Mouse (Mus musculus) liver, embryonic 12.5 days (tissue): ENCODE data around the gene Adcy9. TPM values are rescaled to one million over a fixed set of nuclear protein-coding genes. Genes with fewer than 3 reads are reported as not detected.

Experiments used
- ATAC-seq: fragments of 200-750 bp; cut with Nextera tagmentation; 2 replicates; pipeline ENCODE4 v1.8.0; 2017; ENCODE audit warnings: moderate number of reproducible peaks, mild to moderate bottlenecking, moderate library complexity
- H3K27ac ChIP-seq: fragments of 300-500 bp; sonication (generic); 2 replicates; pipeline ENCODE4 v1.5.1; 2016; ENCODE audit warnings: mild to moderate bottlenecking
- H3K27me3 ChIP-seq: fragments of 300-500 bp; sonication (generic); replicated peaks from 2 replicates; pipeline ENCODE4 v1.6.1; 2016; ENCODE audit warnings: mild to moderate bottlenecking, moderate library complexity
- H3K36me3 ChIP-seq: fragments of 300-500 bp; sonication (generic); 2 replicates; pipeline ENCODE4 v1.6.1; 2016; ENCODE audit warnings: mild to moderate bottlenecking, moderate library complexity
- H3K4me1 ChIP-seq: fragments of 300-500 bp; sonication (generic); 2 replicates; pipeline ENCODE4 v1.6.1; 2016
- H3K4me2 ChIP-seq: fragments of 300-500 bp; sonication (generic); 2 replicates; pipeline ENCODE4 v1.6.1; 2016; ENCODE audit warnings: mild to moderate bottlenecking, moderate library complexity
- H3K4me3 ChIP-seq: fragments of 300-500 bp; sonication (generic); 2 replicates; pipeline ENCODE4 v1.5.1; 2016; ENCODE audit warnings: mild to moderate bottlenecking, moderate library complexity
- H3K9ac ChIP-seq: fragments of 300-500 bp; sonication (generic); 2 replicates; pipeline ENCODE4 v1.6.1; 2016; ENCODE audit warnings: mild to moderate bottlenecking, moderate library complexity
- H3K9me3 ChIP-seq: fragments of 300-500 bp; sonication (generic); replicated peaks from 2 replicates; pipeline ENCODE4 v1.6.1; 2016; ENCODE audit warnings: mild to moderate bottlenecking, moderate library complexity
- WGBS: fragments of 180-500 bp; shearing (Covaris S2); methylation state at CpG from one replicate; pipeline ENCODE4 v1.1.7; 2016; ENCODE audit not compliant: insufficient replicate concordance; 5-methylcytosine and 5-hydroxymethylcytosine counted together
- polyA plus RNA-seq: library from polyadenylated mRNA; unstranded; fragments of >200 nt; fragmentation: Nextera tagmentation; extraction: Ambion mirVana; gene quantifications from 2 replicates; pipeline ENCODE4 v1.2.1, GENCODE M21; 2016

Adcy9 gene
- polyA plus RNA-seq, 1 experiment from 2014 or later = 1.6 TPM

GRCm38 (mm10) chr16:4439302-4440066 is 19.2 kb upstream of the Adcy9 start:
- no peaks in the 10 kb centered on the region for H3K36me3 ChIP-seq
- H3K9me3 ChIP-seq = no peaks in the 10 kb centered on the region
- H3K27ac ChIP-seq = no peak overlapping the region
- ATAC-seq = no peak
- H3K27me3 ChIP-seq = no peaks in the 10 kb centered on the region
- 63% methylated on average over 10 of the region's 10 CpGs for WGBS
- H3K4me2 ChIP-seq = no peak overlapping the region
- no peaks in the 10 kb centered on the region for H3K4me1 ChIP-seq
- H3K4me3 ChIP-seq = no peak overlapping the region
- H3K9ac ChIP-seq = no peak overlapping the region

DNA sequence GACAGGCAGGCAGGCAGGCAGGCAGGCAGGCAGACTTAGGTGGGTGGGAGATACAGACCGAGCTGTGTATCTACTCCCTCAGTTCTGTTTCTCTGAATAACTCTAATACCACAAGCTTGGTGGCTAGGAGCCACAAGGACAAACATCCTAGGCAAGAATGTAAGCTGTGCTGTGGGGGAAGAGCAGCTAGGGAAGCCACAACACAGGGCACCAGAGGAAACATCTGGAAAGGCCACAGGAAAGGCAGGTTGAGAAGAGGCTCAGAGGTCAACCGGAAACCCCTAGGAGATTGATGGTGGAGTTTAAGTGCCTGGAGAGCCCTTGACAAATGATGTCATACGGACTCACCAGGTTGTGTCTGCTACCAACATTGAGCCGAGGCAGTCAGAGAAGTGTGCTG is 16.4 kb upstream of the Adcy9 start:
- Histone ChIP-seq H3K9ac (no peak overlapping the region), H3K36me3 (no peaks in the 10 kb centered on the region), H3K4me2 (no peak overlapping the region), H3K4me1 (no peaks in the 10 kb centered on the region), H3K27ac (no peak overlapping the region), H3K27me3 (no peaks in the 10 kb centered on the region), H3K4me3 (no peak overlapping the region), H3K9me3 (no peaks in the 10 kb centered on the region)
- WGBS = 12% methylated on average over 4 of the region's 4 CpGs
- ATAC-seq = no peak

- Histone ChIP-seq H3K36me3 (no peaks in the 10 kb centered on the region), H3K9ac (no peak overlapping the region), H3K4me2 (no peak overlapping the region), H3K4me1 (no peaks in the 10 kb centered on the region), H3K27ac (no peak overlapping the region), H3K27me3 (0 out of 2 replicates have a peak, but pooled peaks cover 2% of the 10 kb centered on the region), H3K4me3 (no peak overlapping the region), H3K9me3 (no peaks in the 10 kb centered on the region)
- no peak for ATAC-seq
- WGBS = 70% methylated on average over 2 of the region's 2 CpGs
Measured at GRCm38 (mm10) chr16:4435371-4435770, 15.1 kb upstream of the Adcy9 start.

DNA sequence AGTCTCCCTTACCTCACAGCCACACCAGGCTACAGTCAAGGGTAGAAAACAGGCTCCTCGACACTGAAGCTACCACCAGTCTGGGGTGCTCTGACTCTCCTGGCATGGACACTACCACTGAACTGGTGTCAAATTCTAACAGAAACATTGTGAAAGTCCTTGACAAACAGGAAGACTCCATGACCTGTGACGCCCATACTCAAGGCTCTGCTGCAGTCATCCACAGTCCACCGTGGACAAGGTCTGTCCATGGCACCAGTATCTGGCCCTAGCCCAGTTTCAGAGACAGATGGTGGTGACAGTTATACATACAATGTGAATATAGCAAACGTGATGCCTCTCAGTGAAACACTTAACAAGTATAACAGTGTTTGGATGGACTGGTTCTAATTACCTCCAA is 11.5 kb upstream of the Adcy9 start:
- no peak for ATAC-seq
- no peak overlapping the region for H3K9ac ChIP-seq
- WGBS = 56% methylated on average over 4 of the region's 4 CpGs

GRCm38 (mm10) chr16:4431013-4431412 is 10.7 kb upstream of the Adcy9 start:
- 66% methylated on average over 3 of the region's 3 CpGs for WGBS
- no peaks in the 10 kb centered on the region for H3K36me3 ChIP-seq
- H3K4me1 ChIP-seq = no peaks in the 10 kb centered on the region
- H3K4me2 ChIP-seq = no peak overlapping the region
- H3K4me3 ChIP-seq = no peak overlapping the region
- no peak for ATAC-seq
- H3K9ac ChIP-seq = no peak overlapping the region
- peaks cover 14% of the 10 kb centered on the region; the same call in 1 of the 2 replicates for H3K27me3 ChIP-seq
- no peak overlapping the region for H3K27ac ChIP-seq
- H3K9me3 ChIP-seq = no peaks in the 10 kb centered on the region

More for the DNA sequence above, 11.5 kb upstream of the Adcy9 start:
- H3K4me3 ChIP-seq = no peak overlapping the region
- no peaks in the 10 kb centered on the region for H3K9me3 ChIP-seq
- peaks cover 8% of the 10 kb centered on the region; the same call in 1 of the 2 replicates for H3K27me3 ChIP-seq
- no peaks in the 10 kb centered on the region for H3K36me3 ChIP-seq
- H3K4me2 ChIP-seq = no peak overlapping the region
- H3K27ac ChIP-seq = no peak overlapping the region
- no peaks in the 10 kb centered on the region for H3K4me1 ChIP-seq

- Histone ChIP-seq H3K4me1 (no peaks in the 10 kb centered on the region), H3K9ac (no peak overlapping the region), H3K4me2 (no peak overlapping the region), H3K9me3 (no peaks in the 10 kb centered on the region), H3K27me3 (peaks cover 14% of the 10 kb centered on the region; the same call in 1 of the 2 replicates), H3K27ac (no peak overlapping the region), H3K4me3 (no peak overlapping the region), H3K36me3 (no peaks in the 10 kb centered on the region)
- no peak for ATAC-seq
- 68% methylated on average over 5 of the region's 5 CpGs for WGBS
Measured at GRCm38 (mm10) chr16:4430232-4430631, 9.9 kb upstream of the Adcy9 start.

GRCm38 (mm10) chr16:4425658-4426234 is 5.4 kb upstream of the Adcy9 start:
- peaks cover 4% of the 10 kb centered on the region for H3K4me1 ChIP-seq
- H3K27ac ChIP-seq = no peak overlapping the region
- H3K9me3 ChIP-seq = no peaks in the 10 kb centered on the region
- ATAC-seq = no peak
- H3K4me3 ChIP-seq = no peak overlapping the region
- no peaks in the 10 kb centered on the region for H3K36me3 ChIP-seq
- H3K9ac ChIP-seq = no peak overlapping the region
- no peak overlapping the region for H3K4me2 ChIP-seq
- WGBS = 24% methylated on average over 4 of the region's 4 CpGs
- H3K27me3 ChIP-seq = peaks cover 14% of the 10 kb centered on the region; the same call in 1 of the 2 replicates

DNA sequence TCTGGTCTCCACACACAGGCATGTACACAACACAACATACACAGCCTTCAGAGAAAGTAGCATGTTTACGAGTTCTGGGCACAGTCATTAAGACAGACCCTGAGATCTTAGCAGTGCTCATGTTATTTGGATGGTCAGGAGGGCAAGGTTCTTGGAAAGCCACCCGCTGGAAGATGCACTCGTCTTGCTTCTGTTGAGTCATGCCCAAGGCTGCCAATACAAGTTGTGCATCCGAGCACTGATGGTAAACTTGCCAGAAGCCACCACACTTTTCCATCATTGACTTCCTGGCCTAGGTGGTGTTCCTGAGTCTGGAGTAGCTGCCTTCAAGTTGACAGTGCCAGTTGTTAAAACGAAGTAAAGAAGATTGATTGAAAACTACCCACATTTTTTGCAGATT is 3.3 kb upstream of the Adcy9 start:
- Histone ChIP-seq H3K27ac (no peak overlapping the region), H3K36me3 (no peaks in the 10 kb centered on the region), H3K4me1 (peaks cover 23% of the 10 kb centered on the region), H3K9ac (no peak overlapping the region), H3K9me3 (no peaks in the 10 kb centered on the region), H3K4me3 (no peak overlapping the region), H3K4me2 (no peak overlapping the region), H3K27me3 (peaks cover 22% of the 10 kb centered on the region)
- ATAC-seq = no peak
- WGBS = 56% methylated on average over 5 of the region's 5 CpGs

GRCm38 (mm10) chr16:4422991-4423390 is 2.7 kb upstream of the Adcy9 start:
- Histone ChIP-seq H3K4me3 (no peak overlapping the region), H3K9ac (no peak overlapping the region), H3K4me2 (no peak overlapping the region), H3K9me3 (no peaks in the 10 kb centered on the region), H3K4me1 (peaks cover 29% of the 10 kb centered on the region), H3K36me3 (no peaks in the 10 kb centered on the region), H3K27ac (no peak overlapping the region), H3K27me3 (peaks cover 28% of the 10 kb centered on the region)
- 69% methylated on average over 3 of the region's 3 CpGs for WGBS
- no peak for ATAC-seq

- H3K27ac ChIP-seq = peak overlapping the region; percentile 70
- H3K4me1 ChIP-seq = peaks cover 54% of the 10 kb centered on the region
- peaks cover 24% of the 10 kb centered on the region for H3K27me3 ChIP-seq
Measured at GRCm38 (mm10) chr16:4419546-4420297, 576 bp downstream of the Adcy9 start.

GRCm38 (mm10) chr16:4418776-4419545 is 1.3 kb downstream of the Adcy9 start:
- Histone ChIP-seq H3K27ac (no peak overlapping the region), H3K9ac (peak overlapping the region; percentile 79), H3K9me3 (no peaks in the 10 kb centered on the region), H3K4me3 (peak overlapping the region; percentile 75), H3K27me3 (peaks cover 24% of the 10 kb centered on the region), H3K36me3 (no peaks in the 10 kb centered on the region), H3K4me2 (peak overlapping the region; percentile 99), H3K4me1 (peaks cover 62% of the 10 kb centered on the region)
- ATAC-seq = no peak
- 10% methylated on average over 32 of the region's 32 CpGs for WGBS

More at GRCm38 (mm10) chr16:4419546-4420297, 576 bp downstream of the Adcy9 start:
- Histone ChIP-seq H3K4me3 (peak overlapping the region; percentile 75), H3K4me2 (peak overlapping the region; percentile 99), H3K9ac (peak overlapping the region; percentile 79), H3K36me3 (no peaks in the 10 kb centered on the region), H3K9me3 (no peaks in the 10 kb centered on the region)
- WGBS = under 1% methylated on average over 82 of the region's 85 CpGs
- peak; percentile 73 for ATAC-seq
